22 mouse cellular contexts compared by ENCODE assay signal in the genomic region with DNA sequence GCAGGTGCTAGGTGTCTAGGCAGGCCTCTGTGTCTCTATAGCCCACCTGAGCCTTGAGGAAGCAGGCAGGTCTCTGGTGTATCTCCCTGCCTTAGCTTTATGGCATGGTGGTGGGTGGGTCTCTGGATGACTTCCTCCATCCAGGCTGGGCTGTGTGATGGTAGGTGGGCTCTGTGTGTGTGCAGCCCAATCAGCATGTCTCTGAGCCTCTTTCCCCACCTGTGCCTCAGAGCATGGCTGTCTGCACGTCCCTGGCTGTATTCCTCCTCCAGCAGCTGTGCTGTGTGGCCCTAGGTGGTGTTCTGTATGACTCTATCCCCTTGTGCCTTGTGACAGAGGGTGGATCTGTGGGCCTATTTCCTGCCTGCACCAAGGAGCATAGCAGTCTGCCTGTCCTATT. TPM values are rescaled to one million over a fixed set of nuclear protein-coding genes. Genes with fewer than 3 reads are reported as not detected.
A peak's percentile ranks its signal among the peaks of the same experiment; 100 is the strongest.
DNase-seq lines count a peak whose midpoint lies in the region; ATAC-seq and TF ChIP-seq lines count a peak whose summit lies in the region.
"Had no signal": no experiment of that assay in that cellular context is flagged by ENCODE, and none has a peak within 500 bp of the region (broad histone marks: within the 10 kb centered on the region; RNA-seq: fewer than 3 reads in every experiment).

A gene (minus strand): TSS at position 101 of the 400 bp plus-strand sequence.

- H3K4me2 ChIP-seq in limb, embryonic 11.5 days (ENCODE audit: low read depth, severe bottlenecking): no peak within 1 kb of the TSS
- peak within 1 kb of the TSS; percentile 29; the same call in 1 of the 2 replicates for H3K4me2 ChIP-seq in CH12.LX (ENCODE audit: insufficient read depth, low read depth, poor library complexity, severe bottlenecking)
- H3K4me2 ChIP-seq: embryonic facial prominence, embryonic 12.5 days; forebrain, embryonic 13.5 days; forebrain, embryonic 15.5 days had no signal

- TF ChIP-seq EP300 in CH12.LX (IDR thresholded peaks at IDR 0.05; ENCODE audit: low read length): no peak

- no peaks in the 10 kb centered on the region for H3K27me3 ChIP-seq in limb, embryonic 11.5 days (ENCODE audit: control insufficient read depth, insufficient read depth, low read length)
- H3K27me3 ChIP-seq in limb, embryonic 10.5 days (ENCODE audit: low read depth, poor library complexity, severe bottlenecking): no peaks in the 10 kb centered on the region
- H3K27me3 ChIP-seq in CH12.LX (replicated peaks): no peaks in the 10 kb centered on the region
- H3K27me3 ChIP-seq: embryonic facial prominence, embryonic 12.5 days; forebrain, embryonic 13.5 days; forebrain, embryonic 15.5 days had no signal

- no peak for TF ChIP-seq CTCF in CH12.LX (conservative IDR thresholded peaks at IDR 0.05 in 1 of 2, IDR thresholded peaks at IDR 0.05 in 1 of 2; ENCODE audit: low read depth in 2 of 2, low read length in 2 of 2)

- in situ Hi-C loops in CH12.LX (cut with MboI; ENCODE audit: low pct_ligation_motif_present, low pct_unique_long_range_greater_than_20kb, low sequenced_read_pairs): no loop called here

- no peak within 1 kb of the TSS for H3K4me3 ChIP-seq in limb, embryonic 11.5 days (ENCODE audit: low read depth, low read length)
- H3K4me3 ChIP-seq in limb, embryonic 10.5 days: no peak within 1 kb of the TSS
- H3K4me3 ChIP-seq in CH12.LX (replicated peaks in 1 of 3; ENCODE audit: low read depth in 2 of 3, low read length in 2 of 3, poor library complexity in 1 of 3): no peak within 1 kb of the TSS
- H3K4me3 ChIP-seq: embryonic facial prominence, embryonic 10.5 days; embryonic facial prominence, embryonic 12.5 days; forebrain, embryonic 13.5 days; forebrain, embryonic 15.5 days had no signal

- H3K9ac ChIP-seq in limb, embryonic 11.5 days (ENCODE audit: low read length): no peak within 1 kb of the TSS
- no peak within 1 kb of the TSS for H3K9ac ChIP-seq in CH12.LX (ENCODE audit: insufficient read depth, low read depth)
- H3K9ac ChIP-seq: embryonic facial prominence, embryonic 12.5 days; forebrain, embryonic 13.5 days; forebrain, embryonic 15.5 days; forebrain, postnatal 0 days had no signal

- DNase-seq in heart, adult 11 months: peak; percentile 46
- DNase-seq in heart, adult 18-20 months: no peak
- DNase-seq in limb, embryonic 11.5 days (ENCODE audit: low spot score): no peak
- DNase-seq in limb, embryonic 10.5 days (ENCODE audit: low spot score): no peak
- no peak for DNase-seq in CH12.LX (ENCODE audit: extremely low read depth)
- DNase-seq: adrenal gland, adult 2 months; adrenal gland, postnatal 10 days; adrenal gland, postnatal 25 days; B cell, adult 2 months; cerebellum, adult 11-12 months; cerebellum, adult 2 months; cerebellum, adult 9-10 months; cerebellum, postnatal 10 days; cerebellum, postnatal 25 days; forebrain, postnatal 0 days had no signal

- dilution Hi-C loops in CH12.LX (cut with MboI; ENCODE audit: extremely low pct_ligation_motif_present, extremely low pct_unique_long_range_greater_than_20kb, low sequenced_read_pairs): no loop called here

- H3K9me3 ChIP-seq in limb, embryonic 11.5 days (ENCODE audit: control insufficient read depth, low read length): no peaks in the 10 kb centered on the region
- no peaks in the 10 kb centered on the region for H3K9me3 ChIP-seq in limb, embryonic 10.5 days (replicated peaks)
- no peaks in the 10 kb centered on the region for H3K9me3 ChIP-seq in CH12.LX (replicated peaks; ENCODE audit: low read length)
- H3K9me3 ChIP-seq: embryonic facial prominence, embryonic 10.5 days; embryonic facial prominence, embryonic 12.5 days; forebrain, embryonic 13.5 days; forebrain, embryonic 15.5 days had no signal

- no peak for TF ChIP-seq POLR2A in CH12.LX (IDR thresholded peaks at IDR 0.05; ENCODE audit: low read depth, low read length)

- H3K27ac ChIP-seq in limb, embryonic 11.5 days (replicated peaks; ENCODE audit: low read depth, low read length): no peak within 1 kb of the TSS
- no peak within 1 kb of the TSS for H3K27ac ChIP-seq in limb, embryonic 10.5 days
- no peak within 1 kb of the TSS for H3K27ac ChIP-seq in CH12.LX (ENCODE audit: insufficient read depth, low read depth)
- H3K27ac ChIP-seq: embryonic facial prominence, embryonic 10.5 days; embryonic facial prominence, embryonic 12.5 days; forebrain, embryonic 13.5 days; forebrain, embryonic 15.5 days had no signal

- no peaks in the 10 kb centered on the region for H3K79me2 ChIP-seq in CH12.LX (replicated peaks; ENCODE audit: control insufficient read depth, extremely low read depth, insufficient read depth, poor library complexity, severe bottlenecking)

- no peaks in the 10 kb centered on the region for H3K4me1 ChIP-seq in limb, embryonic 11.5 days (ENCODE audit: control insufficient read depth, insufficient read depth, low read length)
- no peaks in the 10 kb centered on the region for H3K4me1 ChIP-seq in limb, embryonic 10.5 days
- peaks cover 0 to 16% of the 10 kb centered on the region in 2 experiments; a peak in 2 of 4 replicates for H3K4me1 ChIP-seq in CH12.LX (ENCODE audit: control insufficient read depth in 1 of 2, insufficient read depth in 2 of 2)
- H3K4me1 ChIP-seq: embryonic facial prominence, embryonic 10.5 days; embryonic facial prominence, embryonic 12.5 days; forebrain, embryonic 13.5 days; forebrain, embryonic 15.5 days had no signal

- no peaks in the 10 kb centered on the region for H3K36me3 ChIP-seq in limb, embryonic 11.5 days (ENCODE audit: control insufficient read depth, insufficient read depth, low read length)
- no peaks in the 10 kb centered on the region for H3K36me3 ChIP-seq in limb, embryonic 10.5 days
- no peaks in the 10 kb centered on the region for H3K36me3 ChIP-seq in CH12.LX (replicated peaks in 1 of 2; ENCODE audit: control insufficient read depth in 1 of 2, insufficient read depth in 1 of 2, low read length in 1 of 2)
- H3K36me3 ChIP-seq: embryonic facial prominence, embryonic 10.5 days; embryonic facial prominence, embryonic 12.5 days; forebrain, embryonic 15.5 days had no signal

- ATAC-seq in limb, embryonic 11.5 days (ENCODE audit: insufficient number of reproducible peaks, low FRiP score, low TSS enrichment, low read depth): 0 out of 2 replicates have a peak, but pooled peaks have one; percentile 26
- ATAC-seq: CD4-positive, CD25-positive, alpha-beta regulatory T cell, adult 4 months; forebrain, embryonic 13.5 days; forebrain, embryonic 15.5 days; forebrain, postnatal 0 days had no signal

- no peak for TF ChIP-seq RAD21 in CH12.LX (IDR thresholded peaks at IDR 0.05; ENCODE audit: low read depth, low read length)

- 30% methylated on average over 1 of the region's 1 CpGs for WGBS in limb, embryonic 11.5 days
- 67% methylated on average over 1 of the region's 1 CpGs for WGBS in limb, embryonic 10.5 days

TF ChIP-seq in CH12.LX, 34 proteins besides CTCF, POLR2A, EP300 and RAD21:
- TF ChIP-seq MXI1 (IDR thresholded peaks at IDR 0.05; ENCODE audit: low read depth, low read length): no peak
- no peak for TF ChIP-seq TBP (conservative IDR thresholded peaks at IDR 0.05; ENCODE audit: low read depth, low read length)
- TF ChIP-seq POLR2AphosphoS2 (IDR thresholded peaks at IDR 0.05; ENCODE audit: low read depth, low read length): no peak
- TF ChIP-seq ZC3H11A (IDR thresholded peaks at IDR 0.05; ENCODE audit: low read depth, low read length): no peak
- no peak for TF ChIP-seq USF2 (conservative IDR thresholded peaks at IDR 0.05; ENCODE audit: low read depth, low read length)
- TF ChIP-seq SIN3A (IDR thresholded peaks at IDR 0.05; ENCODE audit: low read length): no peak
- no peak for TF ChIP-seq TCF12 (IDR thresholded peaks at IDR 0.05; ENCODE audit: low read depth, low read length)
- TF ChIP-seq IRF4 (IDR thresholded peaks at IDR 0.05; ENCODE audit: low read depth, low read length): no peak
- no peak for TF ChIP-seq NRF1 (IDR thresholded peaks at IDR 0.05; ENCODE audit: low read depth, low read length)
- TF ChIP-seq ZNF384 (IDR thresholded peaks at IDR 0.05; ENCODE audit: low read depth, low read length): no peak
- no peak for TF ChIP-seq RCOR1 (conservative IDR thresholded peaks at IDR 0.05; ENCODE audit: low read depth, low read length)
- no peak for TF ChIP-seq USF1 (IDR thresholded peaks at IDR 0.05; ENCODE audit: low read depth, low read length)
- TF ChIP-seq ETS1 (conservative IDR thresholded peaks at IDR 0.05; ENCODE audit: low read depth, low read length): no peak
- no peak for TF ChIP-seq ELF1 (IDR thresholded peaks at IDR 0.05; ENCODE audit: low read depth, low read length)
- TF ChIP-seq GABPA (IDR thresholded peaks at IDR 0.05; ENCODE audit: insufficient replicate concordance, low read depth, low read length): no peak
- no peak for TF ChIP-seq HCFC1 (IDR thresholded peaks at IDR 0.05; ENCODE audit: low read depth, low read length)
- TF ChIP-seq MEF2A (IDR thresholded peaks at IDR 0.05; ENCODE audit: borderline replicate concordance, low read depth, low read length): no peak
- TF ChIP-seq E2F4 (IDR thresholded peaks at IDR 0.05; ENCODE audit: insufficient replicate concordance, low read depth, low read length): no peak
- no peak for TF ChIP-seq MAFK (IDR thresholded peaks at IDR 0.05; ENCODE audit: insufficient replicate concordance, low read length)
- no peak for TF ChIP-seq CHD1 (IDR thresholded peaks at IDR 0.05; ENCODE audit: low read depth, low read length)

RNA-seq across cellular contexts. Expression of the gene that starts here (rescaled TPM):
- under 1 TPM; 0.20 to 0.21 TPM for total RNA-seq in heart, adult 18-20 months (2021)
- polyA plus RNA-seq in limb, embryonic 11.5 days (2014; fragmentation: Nextera tagmentation; extraction: Ambion mirVana): 0.13 and 0.74 TPM in 2 replicates
- polyA plus RNA-seq in limb, embryonic 10.5 days (2016; fragmentation: Nextera tagmentation; extraction: Ambion mirVana): 0.10 and 0.41 TPM in 2 replicates
- total RNA-seq in CH12.LX (2012; rRNA removed) (0.13 and 0.17 TPM in 2 replicates), CH12.LX (2014; rRNA removed) (0.97 and 1.3 TPM in 2 replicates)
- 0.18 and 0.20 TPM in 2 replicates for polyA plus RNA-seq in CH12.LX (2012; ENCODE audit: insufficient read length, low read depth)
- total RNA-seq: ES-E14, MEL had no signal
- polyA plus RNA-seq: CD4-positive, CD25-positive, alpha-beta regulatory T cell, adult 4 months had no signal

Comparison
In these comparisons a context has a peak if more than half of its experiments do, and no peak if none do; other contexts are left out.
1. Peak in ATAC-seq in limb, embryonic 11.5 days; RNA of the gene not detected or under 1 TPM.